Mouse (Mus musculus) embryonic facial prominence, embryonic 13.5 days (tissue): ENCODE data around the gene Retnla. TPM values are rescaled to one million over a fixed set of nuclear protein-coding genes. Genes with fewer than 3 reads are reported as not detected.
"Not testable (repeated sequence)": the region's sequence is repeated elsewhere in the genome, so short reads cannot be mapped to it uniquely, and the experiment has no call there.

Experiments
- ATAC-seq: fragments of 200-750 bp; cut with Nextera tagmentation; 2 replicates; pipeline ENCODE4 v1.8.0; 2017; ENCODE audit warnings: low read depth; ENCODE audit not compliant: insufficient number of reproducible peaks, insufficient read depth, low FRiP score, low TSS enrichment
- H3K27ac ChIP-seq: fragments of 300-500 bp; sonication (generic); 2 replicates; pipeline ENCODE4 v1.5.1; 2015; ENCODE audit warnings: moderate library complexity, mild to moderate bottlenecking, inconsistent platforms
- H3K27me3 ChIP-seq: fragments of 300-500 bp; sonication (generic); 2 replicates; pipeline ENCODE4 v1.6.1; 2015; ENCODE audit warnings: mild to moderate bottlenecking, inconsistent platforms
- H3K36me3 ChIP-seq: fragments of 300-500 bp; sonication (generic); 2 replicates; pipeline ENCODE4 v1.6.1; 2015; ENCODE audit warnings: mild to moderate bottlenecking, inconsistent platforms
- H3K4me1 ChIP-seq: fragments of 300-500 bp; sonication (generic); 2 replicates; pipeline ENCODE4 v1.6.1; 2015; ENCODE audit warnings: inconsistent platforms
- H3K4me2 ChIP-seq: fragments of 300-500 bp; sonication (generic); 2 replicates; pipeline ENCODE4 v1.6.1; 2015; ENCODE audit warnings: moderate library complexity, mild to moderate bottlenecking, inconsistent platforms
- H3K4me3 ChIP-seq: fragments of 300-500 bp; sonication (generic); 2 replicates; pipeline ENCODE4 v1.5.1; 2015; ENCODE audit warnings: mild to moderate bottlenecking, inconsistent platforms
- H3K9ac ChIP-seq: fragments of 300-500 bp; sonication (generic); 2 replicates; pipeline ENCODE4 v1.6.1; 2015; ENCODE audit warnings: mild to moderate bottlenecking, inconsistent platforms
- H3K9me3 ChIP-seq: fragments of 300-500 bp; sonication (generic); 2 replicates; pipeline ENCODE4 v1.6.1; 2016; ENCODE audit warnings: inconsistent platforms
- WGBS: fragments of 180-500 bp; shearing (Covaris S2); methylation state at CpG from one replicate; pipeline ENCODE4 v1.1.7; 2015; ENCODE audit warnings: mixed read lengths; 5-methylcytosine and 5-hydroxymethylcytosine counted together
- polyA plus RNA-seq: library from polyadenylated mRNA; unstranded; fragments of >200 nt; fragmentation: Nextera tagmentation; extraction: Ambion mirVana; gene quantifications from 2 replicates; pipeline ENCODE4 v1.2.1, GENCODE M21; 2015

Retnla gene
- polyA plus RNA-seq, 1 experiment from 2014 or later: not detected

GRCm38 (mm10) chr16:48829060-48829459, 13.3 kb upstream of the Retnla start:
- H3K9me3 ChIP-seq: no peaks in the 10 kb centered on the region
- H3K9ac ChIP-seq: no peak overlapping the region
- ATAC-seq: no peak
- no peak overlapping the region for H3K27ac ChIP-seq
- H3K4me1 ChIP-seq: no peaks in the 10 kb centered on the region
- no peak overlapping the region for H3K4me2 ChIP-seq
- no peaks in the 10 kb centered on the region for H3K27me3 ChIP-seq
- H3K4me3 ChIP-seq: no peak overlapping the region
- 79% methylated on average over 4 of the region's 4 CpGs for WGBS
- no peaks in the 10 kb centered on the region for H3K36me3 ChIP-seq

- H3K4me2 ChIP-seq: no peak overlapping the region
- no peaks in the 10 kb centered on the region for H3K9me3 ChIP-seq
- H3K4me3 ChIP-seq: no peak overlapping the region
- 87% methylated on average over 8 of the region's 8 CpGs for WGBS
- no peaks in the 10 kb centered on the region for H3K27me3 ChIP-seq
- H3K27ac ChIP-seq: no peak overlapping the region
- no peaks in the 10 kb centered on the region for H3K4me1 ChIP-seq
- no peaks in the 10 kb centered on the region for H3K36me3 ChIP-seq
- no peak overlapping the region for H3K9ac ChIP-seq
- no peak for ATAC-seq
These were observed 10.3 kb upstream of the Retnla start for GRCm38 (mm10) chr16:48832055-48832454.

- not testable (repeated sequence) for H3K27ac ChIP-seq, H3K4me1 ChIP-seq, H3K9ac ChIP-seq, ATAC-seq, H3K9me3 ChIP-seq, H3K27me3 ChIP-seq, H3K4me2 ChIP-seq, H3K4me3 ChIP-seq, H3K36me3 ChIP-seq
- WGBS: 61% methylated on average over 1 of the region's 1 CpGs
These were observed 8.7 kb upstream of the Retnla start for GRCm38 (mm10) chr16:48833626-48834025.

- H3K4me1 ChIP-seq: no peaks in the 10 kb centered on the region
- no peak for ATAC-seq
- H3K4me2 ChIP-seq: no peak overlapping the region
- no peaks in the 10 kb centered on the region for H3K27me3 ChIP-seq
- H3K9ac ChIP-seq: no peak overlapping the region
- H3K36me3 ChIP-seq: no peaks in the 10 kb centered on the region
- H3K9me3 ChIP-seq: no peaks in the 10 kb centered on the region
- no peak overlapping the region for H3K4me3 ChIP-seq
- H3K27ac ChIP-seq: no peak overlapping the region
- WGBS: 87% methylated on average over 4 of the region's 4 CpGs
These were observed 1.5 kb downstream of the Retnla start for GRCm38 (mm10) chr16:48843671-48844386.

- not testable (repeated sequence) for ATAC-seq
These were observed 22.7 kb downstream of the Retnla start for GRCm38 (mm10) chr16:48865004-48865403.

GRCm38 (mm10) chr16:48867690-48868089, 25.3 kb downstream of the Retnla start:
- 85% methylated on average over 2 of the region's 2 CpGs for WGBS
- ATAC-seq: no peak
- Histone ChIP-seq H3K4me1 (no peaks in the 10 kb centered on the region), H3K9me3 (no peaks in the 10 kb centered on the region), H3K4me2 (no peak overlapping the region), H3K4me3 (no peak overlapping the region), H3K36me3 (no peaks in the 10 kb centered on the region), H3K27ac (no peak overlapping the region), H3K9ac (no peak overlapping the region), H3K27me3 (no peaks in the 10 kb centered on the region)

More at GRCm38 (mm10) chr16:48865004-48865403, 22.7 kb downstream of the Retnla start:
- H3K27ac ChIP-seq, H3K27me3 ChIP-seq, H3K4me2 ChIP-seq, H3K9ac ChIP-seq, H3K4me3 ChIP-seq, H3K36me3 ChIP-seq, H3K9me3 ChIP-seq, H3K4me1 ChIP-seq: not testable (repeated sequence)
- 89% methylated on average over 1 of the region's 1 CpGs for WGBS

GRCm38 (mm10) chr16:48868663-48869062, 26.3 kb downstream of the Retnla start:
- Histone ChIP-seq H3K4me1 (no peaks in the 10 kb centered on the region), H3K9ac (no peak overlapping the region), H3K4me2 (no peak overlapping the region), H3K36me3 (no peaks in the 10 kb centered on the region), H3K9me3 (no peaks in the 10 kb centered on the region), H3K4me3 (no peak overlapping the region), H3K27me3 (no peaks in the 10 kb centered on the region), H3K27ac (no peak overlapping the region)
- WGBS: 74% methylated on average over 1 of the region's 1 CpGs
- ATAC-seq: no peak

- no peak for ATAC-seq
- 64% methylated on average over 3 of the region's 3 CpGs for WGBS
- Histone ChIP-seq H3K9ac (no peak overlapping the region), H3K9me3 (no peaks in the 10 kb centered on the region), H3K4me2 (no peak overlapping the region), H3K36me3 (no peaks in the 10 kb centered on the region), H3K27me3 (no peaks in the 10 kb centered on the region), H3K4me3 (no peak overlapping the region), H3K27ac (no peak overlapping the region), H3K4me1 (no peaks in the 10 kb centered on the region)
These were observed 27.3 kb downstream of the Retnla start for GRCm38 (mm10) chr16:48869671-48870070.

- ATAC-seq: no peak
- Histone ChIP-seq H3K27me3 (no peaks in the 10 kb centered on the region), H3K4me2 (no peak overlapping the region), H3K4me1 (no peaks in the 10 kb centered on the region), H3K27ac (no peak overlapping the region), H3K9me3 (no peaks in the 10 kb centered on the region), H3K4me3 (no peak overlapping the region), H3K9ac (no peak overlapping the region), H3K36me3 (no peaks in the 10 kb centered on the region)
- WGBS: 92% methylated on average over 1 of the region's 1 CpGs
These were observed 29.4 kb downstream of the Retnla start for GRCm38 (mm10) chr16:48871754-48872153.

GRCm38 (mm10) chr16:48872321-48872720, 30.0 kb downstream of the Retnla start, which contains the start of gene Retnlg:
TSS of gene Retnlg (plus strand) at chr16:48872621.
- H3K9me3 ChIP-seq: no peaks in the 10 kb centered on the region
- H3K36me3 ChIP-seq: no peaks in the 10 kb centered on the region
- no peak within 1 kb of the TSS for H3K4me2 ChIP-seq
- H3K27me3 ChIP-seq: no peaks in the 10 kb centered on the region
- WGBS: 79% methylated on average over 4 of the region's 4 CpGs
- H3K27ac ChIP-seq: no peak within 1 kb of the TSS
- H3K4me3 ChIP-seq: no peak within 1 kb of the TSS
- no peaks in the 10 kb centered on the region for H3K4me1 ChIP-seq
- ATAC-seq: no peak
- no peak within 1 kb of the TSS for H3K9ac ChIP-seq

- no peak overlapping the region for H3K4me3 ChIP-seq
- H3K9me3 ChIP-seq: no peaks in the 10 kb centered on the region; the same call in 1 of the 2 replicates
- no peaks in the 10 kb centered on the region for H3K27me3 ChIP-seq
- H3K9ac ChIP-seq: no peak overlapping the region
- H3K36me3 ChIP-seq: no peaks in the 10 kb centered on the region
- H3K4me2 ChIP-seq: no peak overlapping the region
- 68% methylated on average over 2 of the region's 2 CpGs for WGBS
- no peak overlapping the region for H3K27ac ChIP-seq
- no peak for ATAC-seq
- no peaks in the 10 kb centered on the region for H3K4me1 ChIP-seq
These were observed 48.4 kb downstream of the Retnla start for GRCm38 (mm10) chr16:48890733-48891132.
